Mouse (Mus musculus): ENCODE results near the gene Epha7. TPM values are rescaled to one million over a fixed set of nuclear protein-coding genes. Genes with fewer than 3 reads are reported as not detected.

Epha7 gene
- polyA plus RNA-seq, 1 experiment from 2014 or later = 30.9 TPM

GRCm38 (mm10) chr4:28944237-28944636 is 131.3 kb downstream of the Epha7 start:
- DNase-seq (ENCODE audit: low spot score) = no peak

GRCm38 (mm10) chr4:28960889-28961560 is 148.1 kb downstream of the Epha7 start:
- Histone ChIP-seq H3K9ac (ENCODE audit: low read depth, low read length) (no peak overlapping the region), H3K27ac (replicated peaks; ENCODE audit: low read depth, low read length) (no peak overlapping the region), H3K4me3 (ENCODE audit: low read depth, low read length) (no peak overlapping the region), H3K4me1 (ENCODE audit: control insufficient read depth, insufficient read depth, low read length) (no peaks in the 10 kb centered on the region), H3K36me3 (ENCODE audit: control insufficient read depth, insufficient read depth, low read length) (peaks cover 25% of the 10 kb centered on the region), H3K27me3 (replicated peaks; ENCODE audit: control insufficient read depth, insufficient read depth, low read length) (no peaks in the 10 kb centered on the region), H3K9me3 (ENCODE audit: control insufficient read depth, low read length) (no peaks in the 10 kb centered on the region), H3K4me2 (ENCODE audit: low read depth, low read length) (no peak overlapping the region)
- DNase-seq (ENCODE audit: low spot score) (no peak), ATAC-seq (ENCODE audit: low read depth) (no peak)
- 86% methylated on average over 9 of the region's 9 CpGs for WGBS

More at GRCm38 (mm10) chr4:28944237-28944636, 131.3 kb downstream of the Epha7 start:
- H3K4me2 ChIP-seq (ENCODE audit: low read depth, low read length) = no peak overlapping the region
- H3K9me3 ChIP-seq (ENCODE audit: control insufficient read depth, low read length) = no peaks in the 10 kb centered on the region
- WGBS = 89% methylated on average over 6 of the region's 6 CpGs
- H3K36me3 ChIP-seq (ENCODE audit: control insufficient read depth, insufficient read depth, low read length) = 0 out of 2 replicates have a peak, but pooled peaks cover 5% of the 10 kb centered on the region
- no peak for ATAC-seq (ENCODE audit: low read depth)
- H3K9ac ChIP-seq (ENCODE audit: low read depth, low read length) = no peak overlapping the region
- no peak overlapping the region for H3K4me3 ChIP-seq (ENCODE audit: low read depth, low read length)
- H3K4me1 ChIP-seq (ENCODE audit: control insufficient read depth, insufficient read depth, low read length) = no peaks in the 10 kb centered on the region
- no peak overlapping the region for H3K27ac ChIP-seq (replicated peaks; ENCODE audit: low read depth, low read length)
- no peaks in the 10 kb centered on the region for H3K27me3 ChIP-seq (replicated peaks; ENCODE audit: control insufficient read depth, insufficient read depth, low read length)

GRCm38 (mm10) chr4:28967584-28968315 is 154.8 kb downstream of the Epha7 start:
- ATAC-seq (ENCODE audit: low read depth) (no peak), DNase-seq (ENCODE audit: low spot score) (no peak)
- no peak overlapping the region for H3K4me2 ChIP-seq (ENCODE audit: low read depth, low read length)
- no peak overlapping the region for H3K9ac ChIP-seq (ENCODE audit: low read depth, low read length)
- WGBS = 55% methylated on average over 3 of the region's 3 CpGs
- H3K9me3 ChIP-seq (ENCODE audit: control insufficient read depth, low read length) = no peaks in the 10 kb centered on the region
- H3K27me3 ChIP-seq (replicated peaks; ENCODE audit: control insufficient read depth, insufficient read depth, low read length) = no peaks in the 10 kb centered on the region
- H3K4me1 ChIP-seq (ENCODE audit: control insufficient read depth, insufficient read depth, low read length) = no peaks in the 10 kb centered on the region
- peaks cover 12% of the 10 kb centered on the region; the same call in 1 of the 2 replicates for H3K36me3 ChIP-seq (ENCODE audit: control insufficient read depth, insufficient read depth, low read length)
- no peak overlapping the region for H3K4me3 ChIP-seq (ENCODE audit: low read depth, low read length)
- no peak overlapping the region for H3K27ac ChIP-seq (replicated peaks; ENCODE audit: low read depth, low read length)

GRCm38 (mm10) chr4:28998462-28999286 is 185.7 kb downstream of the Epha7 start:
- Histone ChIP-seq H3K9me3 (ENCODE audit: control insufficient read depth, low read length) (0 out of 2 replicates have a peak, but pooled peaks cover 3% of the 10 kb centered on the region), H3K27ac (replicated peaks; ENCODE audit: low read depth, low read length) (no peak overlapping the region), H3K4me2 (ENCODE audit: low read depth, low read length) (no peak overlapping the region), H3K4me1 (ENCODE audit: control insufficient read depth, insufficient read depth, low read length) (no peaks in the 10 kb centered on the region), H3K27me3 (replicated peaks; ENCODE audit: control insufficient read depth, insufficient read depth, low read length) (no peaks in the 10 kb centered on the region), H3K4me3 (ENCODE audit: low read depth, low read length) (no peak overlapping the region), H3K9ac (ENCODE audit: low read depth, low read length) (no peak overlapping the region), H3K36me3 (ENCODE audit: control insufficient read depth, insufficient read depth, low read length) (no peaks in the 10 kb centered on the region)
- 67% methylated on average over 3 of the region's 3 CpGs for WGBS
- ATAC-seq (ENCODE audit: low read depth) (no peak), DNase-seq (ENCODE audit: low spot score) (no peak)

GRCm38 (mm10) chr4:28999287-28999595 is 186.3 kb downstream of the Epha7 start:
- DNase-seq (ENCODE audit: low spot score) = no peak
- H3K27ac ChIP-seq (replicated peaks; ENCODE audit: low read depth, low read length) = no peak overlapping the region
- no peaks in the 10 kb centered on the region for H3K4me1 ChIP-seq (ENCODE audit: control insufficient read depth, insufficient read depth, low read length)
- 0 out of 2 replicates have a peak, but pooled peaks cover 3% of the 10 kb centered on the region for H3K9me3 ChIP-seq (ENCODE audit: control insufficient read depth, low read length)
- no peaks in the 10 kb centered on the region for H3K27me3 ChIP-seq (replicated peaks; ENCODE audit: control insufficient read depth, insufficient read depth, low read length)
- H3K4me3 ChIP-seq (ENCODE audit: low read depth, low read length) = no peak overlapping the region
- no peak overlapping the region for H3K9ac ChIP-seq (ENCODE audit: low read depth, low read length)
- ATAC-seq (ENCODE audit: low read depth) = no peak
- H3K36me3 ChIP-seq (ENCODE audit: control insufficient read depth, insufficient read depth, low read length) = no peaks in the 10 kb centered on the region
- 62% methylated on average over 2 of the region's 2 CpGs for WGBS
- no peak overlapping the region for H3K4me2 ChIP-seq (ENCODE audit: low read depth, low read length)

GRCm38 (mm10) chr4:29010333-29010732 is 197.4 kb downstream of the Epha7 start:
- no peak overlapping the region for H3K4me2 ChIP-seq (ENCODE audit: low read depth, low read length)
- ATAC-seq (ENCODE audit: low read depth) (no peak), DNase-seq (ENCODE audit: low spot score) (no peak)
- no peaks in the 10 kb centered on the region for H3K9me3 ChIP-seq (ENCODE audit: control insufficient read depth, low read length)
- H3K4me3 ChIP-seq (ENCODE audit: low read depth, low read length) = no peak overlapping the region
- no peaks in the 10 kb centered on the region for H3K36me3 ChIP-seq (ENCODE audit: control insufficient read depth, insufficient read depth, low read length)
- H3K9ac ChIP-seq (ENCODE audit: low read depth, low read length) = no peak overlapping the region
- no peaks in the 10 kb centered on the region for H3K4me1 ChIP-seq (ENCODE audit: control insufficient read depth, insufficient read depth, low read length)
- WGBS = 96% methylated on average over 3 of the region's 3 CpGs
- no peaks in the 10 kb centered on the region for H3K27me3 ChIP-seq (replicated peaks; ENCODE audit: control insufficient read depth, insufficient read depth, low read length)
- no peak overlapping the region for H3K27ac ChIP-seq (replicated peaks; ENCODE audit: low read depth, low read length)

Data from embryonic facial prominence, embryonic 14.5 days (tissue).